Mouse (Mus musculus) naive thymus-derived CD4-positive, alpha-beta T cell, adult 2 months (primary cell): ENCODE results near the gene Catsperz.
"Not testable (repeated sequence)": the region's sequence is repeated elsewhere in the genome, so short reads cannot be mapped to it uniquely, and the experiment has no call there.

ENCODE experiments used
- DNase-seq: peaks from one replicate; pipeline ENCODE4 v3.0.0-alpha.2; 2011; ENCODE audit warnings: low read depth

Catsperz gene

GRCm38 (mm10) chr19:6922901-6923735 is 2.1 kb downstream of the Catsperz start:
- DNase-seq = no peak

DNA sequence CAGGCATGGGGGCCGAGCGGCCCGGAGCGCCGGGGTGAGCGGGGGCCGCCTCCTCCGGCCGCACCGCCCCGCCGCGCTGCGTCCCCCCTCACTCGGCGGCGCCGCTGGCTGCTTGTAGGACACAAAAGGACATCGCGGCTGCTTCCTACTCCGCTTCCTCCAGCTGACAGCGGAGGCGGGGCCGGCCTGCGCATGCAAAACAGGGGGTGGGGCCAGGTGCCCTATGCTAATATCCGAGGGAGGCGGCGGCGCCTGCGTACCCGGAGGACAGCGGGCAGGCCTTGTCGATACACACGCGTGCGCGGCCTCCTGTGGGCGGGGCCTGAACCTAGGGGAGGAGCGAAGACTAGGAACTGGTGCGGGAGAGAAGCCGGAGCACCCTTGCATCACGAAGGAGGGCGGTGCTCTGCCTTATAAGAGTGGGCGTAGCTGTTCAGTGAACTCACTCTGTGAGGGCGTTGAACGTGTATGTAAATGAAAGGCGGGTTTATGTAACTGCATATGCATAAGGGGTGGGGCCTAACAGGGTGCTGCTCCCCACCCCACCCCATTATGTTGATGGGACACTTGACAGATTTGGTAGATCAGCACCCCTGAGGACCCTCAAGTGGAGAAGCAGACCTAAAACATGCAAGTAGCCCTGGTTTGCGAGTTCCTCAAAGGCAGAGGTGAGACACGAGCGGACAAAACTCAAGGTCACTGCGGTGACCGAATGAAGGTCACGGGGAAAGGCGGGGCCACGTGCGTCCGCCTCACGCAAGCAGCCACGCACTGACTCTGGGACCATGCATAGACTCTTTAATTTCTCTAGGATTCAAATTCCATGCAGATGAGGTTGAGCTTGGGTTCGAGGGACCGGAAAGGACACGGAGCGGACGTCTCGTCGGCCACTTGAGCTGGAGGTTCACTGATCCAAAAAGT is 3.3 kb downstream of the Catsperz start, which contains the start of gene Esrra:
Gene Esrra (minus strand): TSS at position 167 of the 921 bp plus-strand sequence.
- DNase-seq = peak; percentile 100

DNA sequence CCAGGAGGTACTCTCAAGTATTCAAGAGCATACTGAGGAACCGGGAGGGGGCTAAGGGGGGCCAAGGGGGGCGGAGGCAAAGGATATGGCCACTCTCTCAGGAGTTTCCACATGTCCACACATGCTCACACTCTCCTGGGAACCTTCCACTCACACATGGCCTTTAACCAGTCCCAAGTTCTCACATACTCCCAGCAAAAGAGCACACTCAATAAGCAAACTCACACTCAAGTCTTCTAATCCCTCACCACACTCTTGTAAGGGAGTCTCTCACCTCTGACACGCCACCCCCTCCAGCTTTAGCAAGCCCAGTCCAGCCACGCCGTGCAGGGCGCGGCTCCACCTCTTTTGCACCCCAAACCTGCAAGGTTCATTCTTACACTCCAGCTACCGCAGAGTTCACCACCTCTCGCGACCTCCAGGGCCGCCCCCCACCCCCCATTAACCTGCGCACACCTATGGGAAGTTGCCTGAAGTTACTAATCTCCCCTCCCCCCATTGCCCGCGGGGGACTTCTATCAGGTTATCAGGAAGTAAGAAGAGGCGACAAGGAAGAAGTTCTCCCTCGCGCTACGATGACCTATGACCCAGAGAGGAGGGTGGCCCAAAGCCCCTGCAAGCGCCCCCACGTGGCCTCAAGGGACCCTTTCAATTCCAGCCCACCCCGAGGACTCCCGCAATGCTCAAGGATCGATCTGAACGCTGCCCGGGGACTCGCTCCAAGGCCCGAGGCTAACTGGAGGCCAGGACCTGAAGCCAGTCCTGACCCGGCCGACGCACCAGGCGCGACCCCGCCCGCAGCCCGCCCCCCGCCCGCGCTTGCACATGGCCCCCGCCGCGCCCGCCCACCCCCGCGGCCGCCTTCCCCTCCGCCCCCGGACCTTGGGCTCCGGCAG is 4.2 kb downstream of the Catsperz start:
- peak; percentile 66 for DNase-seq

- no peak for DNase-seq
Measured at GRCm38 (mm10) chr19:6919876-6920740, 5.1 kb downstream of the Catsperz start.

DNA sequence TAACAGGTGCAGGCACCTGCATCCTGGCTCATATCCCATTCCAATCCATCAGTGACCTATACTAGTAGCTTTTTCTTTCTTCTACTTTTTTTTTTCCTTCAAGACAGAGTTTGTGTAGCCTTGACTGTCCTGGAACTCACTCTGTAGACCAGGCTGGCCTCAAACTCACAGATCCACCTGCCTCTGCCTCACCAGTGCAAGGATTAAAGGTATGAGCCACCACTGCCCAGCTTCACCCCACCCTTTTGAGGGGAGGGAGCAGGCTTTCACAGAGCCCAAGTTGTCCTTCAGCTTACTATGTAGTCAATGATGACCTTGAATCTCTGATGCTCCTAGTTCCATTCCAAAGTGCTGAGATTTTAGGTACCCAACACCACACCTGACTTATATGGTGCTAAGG is 5.7 kb downstream of the Catsperz start:
- DNase-seq = no peak

DNA sequence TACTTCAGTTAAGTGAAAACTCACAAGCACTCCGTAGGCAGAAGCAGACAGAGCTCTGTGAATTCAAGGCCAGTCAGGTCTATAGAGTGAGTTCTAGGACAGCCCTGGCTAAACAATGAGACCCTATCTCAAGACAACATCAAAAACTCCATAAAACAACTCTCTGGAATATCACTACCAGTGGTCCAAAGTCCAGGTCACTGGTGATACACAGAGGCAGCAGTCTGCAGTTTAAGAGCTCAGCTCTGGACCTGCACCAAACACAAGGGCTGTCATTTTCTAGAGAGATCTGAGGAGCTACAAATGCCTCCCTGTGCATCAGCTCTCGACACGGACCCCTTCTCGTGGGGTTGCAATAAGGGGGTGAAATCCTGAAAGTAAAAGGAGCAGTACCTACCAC is 6.9 kb downstream of the Catsperz start:
- no peak for DNase-seq

- no peak for DNase-seq
Measured at GRCm38 (mm10) chr19:6916496-6916895, 8.7 kb downstream of the Catsperz start.

DNA sequence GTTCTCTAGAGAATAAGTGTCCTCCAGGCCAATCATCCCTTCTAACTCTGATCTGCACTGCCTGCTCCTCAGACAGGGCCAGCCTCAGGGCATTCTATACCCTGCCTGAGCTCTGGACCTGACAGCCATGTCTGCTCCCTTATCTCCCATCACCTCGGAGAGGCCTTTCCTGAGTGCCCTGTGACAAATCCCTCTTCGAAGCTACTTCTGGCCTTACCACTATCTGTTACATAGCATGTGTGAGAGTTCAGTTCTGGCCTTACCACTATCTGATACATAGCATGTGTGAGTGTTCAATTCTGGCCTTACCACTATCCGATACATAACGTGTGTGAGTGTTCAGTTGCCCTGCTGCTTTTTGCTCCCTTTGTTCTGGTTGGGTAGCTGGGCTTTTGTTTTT is 9.9 kb downstream of the Catsperz start:
- no peak for DNase-seq

DNA sequence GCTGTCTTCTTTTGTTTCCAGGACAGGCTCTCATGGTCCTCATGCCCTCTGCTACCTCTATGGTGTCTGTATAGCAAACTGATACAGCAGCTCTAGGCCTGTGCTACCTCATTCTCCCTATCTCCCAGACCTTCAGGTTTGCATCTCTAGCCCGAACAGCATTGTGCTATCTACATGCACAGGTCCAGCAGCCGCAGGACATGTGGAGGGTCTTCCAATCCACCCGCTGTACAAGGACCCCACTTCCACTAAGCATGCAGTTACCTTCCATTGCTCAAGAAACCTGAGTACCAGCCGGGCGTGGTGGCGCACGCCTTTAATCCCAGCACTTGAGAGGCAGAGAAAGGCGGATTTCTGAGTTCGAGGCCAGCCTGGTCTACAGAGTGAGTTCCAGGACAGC is 10.6 kb downstream of the Catsperz start:
- DNase-seq = no peak

GRCm38 (mm10) chr19:6913991-6914390 is 11.2 kb downstream of the Catsperz start:
- DNase-seq = no peak

GRCm38 (mm10) chr19:6913036-6913435 is 12.1 kb downstream of the Catsperz start:
- no peak for DNase-seq

GRCm38 (mm10) chr19:6912205-6912970 is 12.8 kb downstream of the Catsperz start:
- no peak for DNase-seq

- no peak for DNase-seq
Measured at GRCm38 (mm10) chr19:6911101-6912074, 13.8 kb downstream of the Catsperz start.

DNA sequence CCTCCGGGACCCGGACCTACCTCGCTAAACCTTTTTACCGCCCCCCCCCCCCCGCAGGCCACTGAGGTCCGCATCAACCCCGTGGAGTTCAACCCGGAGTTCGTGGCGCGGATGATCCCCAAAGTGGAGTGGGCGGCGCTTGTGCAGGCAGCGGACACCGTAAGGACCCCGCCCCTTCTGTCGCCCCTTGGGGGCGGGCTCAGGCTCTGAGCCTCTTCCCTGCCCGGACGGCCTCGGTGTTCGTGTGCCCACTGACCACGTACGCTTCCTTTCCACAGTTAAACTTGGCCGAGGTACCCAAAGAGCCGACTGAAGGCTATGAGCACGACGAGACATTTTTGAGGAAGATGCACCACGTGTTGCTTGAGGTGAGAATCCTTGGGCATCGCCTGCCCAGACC is 14.9 kb downstream of the Catsperz start:
- not testable (repeated sequence) for DNase-seq

GRCm38 (mm10) chr19:6909507-6910289 is 15.5 kb downstream of the Catsperz start, which contains the start of the genes Trmt112 and Prdx5:
TSS of gene Trmt112 (plus strand) at chr19:6909698.
TSS of gene Prdx5 (minus strand) at chr19:6910106.
- DNase-seq = peak; percentile 93

- no peak for DNase-seq
Measured at GRCm38 (mm10) chr19:6909021-6909420, 16.2 kb downstream of the Catsperz start.

- DNase-seq = no peak
Measured at GRCm38 (mm10) chr19:6907811-6908540, 17.2 kb downstream of the Catsperz start.
